Mouse (Mus musculus) cerebellum, adult 9-10 months (tissue): Measurements from ENCODE around the gene Adsl.

Source experiments
- DNase-seq: peaks from one replicate; pipeline ENCODE4 v3.0.0; 2022

The Adsl gene

GRCm38 (mm10) chr15:81008689-81009123, 60.4 kb downstream of the Adsl start:
- no peak for DNase-seq

- DNase-seq, result no peak
Observed at GRCm38 (mm10) chr15:81010114-81010513, 61.8 kb downstream of the Adsl start.

GRCm38 (mm10) chr15:81011523-81011922, 63.2 kb downstream of the Adsl start:
- DNase-seq, result no peak

- DNase-seq, result no peak
Observed at GRCm38 (mm10) chr15:81012359-81012758, 64.1 kb downstream of the Adsl start.

GRCm38 (mm10) chr15:81013186-81013585, 64.9 kb downstream of the Adsl start:
- DNase-seq, result no peak

GRCm38 (mm10) chr15:81015068-81015744, 66.9 kb downstream of the Adsl start:
- DNase-seq, result no peak

GRCm38 (mm10) chr15:81016488-81016887, 68.2 kb downstream of the Adsl start:
- no peak for DNase-seq

GRCm38 (mm10) chr15:81017308-81017707, 69.0 kb downstream of the Adsl start:
- DNase-seq, result no peak
